Mouse (Mus musculus): ENCODE measurements at regions not wholly inside any gene's neighbourhood (a gene's known extent, or its start where the extent isn't known, plus 50 kb on each side); places are given as distances from the start of the nearest gene placed in this dataset.

- TF ChIP-seq MAX (IDR thresholded peaks at IDR 0.05; ENCODE audit: low read depth) (no peak), USF1 (IDR thresholded peaks at IDR 0.05; ENCODE audit: low read depth) (no peak), POLR2A (IDR thresholded peaks at IDR 0.05; ENCODE audit: insufficient read length, low read depth) (no peak), MYOD1 (IDR thresholded peaks at IDR 0.05; ENCODE audit: control insufficient read depth in 1 of 3, insufficient read length in 2 of 3, low read depth in 2 of 3) (no peak), E2F4 (IDR thresholded peaks at IDR 0.05; ENCODE audit: insufficient read depth) (no peak), TCF12 (IDR thresholded peaks at IDR 0.05; ENCODE audit: insufficient read depth, poor library complexity, severe bottlenecking) (no peak), REST (IDR thresholded peaks at IDR 0.05; ENCODE audit: insufficient read depth, insufficient read length) (no peak), MYOG (IDR thresholded peaks at IDR 0.05; ENCODE audit: control insufficient read depth in 1 of 3, insufficient read depth in 1 of 3, insufficient read length in 2 of 3, low read depth in 2 of 3) (no peak), POLR2AphosphoS2 (IDR thresholded peaks at IDR 0.05; ENCODE audit: insufficient read length, low read depth) (no peak), SRF (IDR thresholded peaks at IDR 0.05; ENCODE audit: control insufficient read depth, insufficient read length, low read depth) (no peak), CEBPB (IDR thresholded peaks at IDR 0.05; ENCODE audit: insufficient read depth, poor library complexity, severe bottlenecking) (no peak), TCF3 (IDR thresholded peaks at IDR 0.05; ENCODE audit: insufficient read length, low read depth) (no peak)
Measured at GRCm38 (mm10) chr1:42491644-42492277, 203.8 kb upstream of the Pou3f3 start.
